Mouse (Mus musculus): ENCODE data around the gene Clrn2. TPM values are rescaled to one million over a fixed set of nuclear protein-coding genes. Genes with fewer than 3 reads are reported as not detected.

Clrn2 gene
- polyA plus RNA-seq, 1 experiment from 2014 or later = not detected

GRCm38 (mm10) chr5:45513511-45513910 lies 60.0 kb downstream of the Clrn2 start:
- Histone ChIP-seq H3K27ac (no peak overlapping the region), H3K36me3 (ENCODE audit: inconsistent target) (peaks cover 36% of the 10 kb centered on the region), H3K4me3 (ENCODE audit: inconsistent target) (no peak overlapping the region), H3K79me2 (ENCODE audit: inconsistent target) (no peaks in the 10 kb centered on the region)
- 84% methylated on average over 2 of the region's 2 CpGs for WGBS (ENCODE audit: missing documents)

Other genes with a start within 250 kb of the Clrn2 start
- gene Qdpr, start 3.5 kb upstream of the Clrn2 start, polyA plus RNA-seq (2018) = 49.5 to 98.6 TPM (median 74.1 TPM) in 3 replicates
- 26.4 to 39.3 TPM (median 31.1 TPM) in 3 replicates for gene Lap3, start 39.6 kb downstream of the Clrn2 start, polyA plus RNA-seq (2018)
- gene Med28, start 66.5 kb downstream of the Clrn2 start, polyA plus RNA-seq (2018) = 26.4 to 107 TPM (median 93.5 TPM) in 3 replicates
- not detected in 3 replicates for gene Fam184b, start 185.9 kb downstream of the Clrn2 start, polyA plus RNA-seq (2018)
- gene Ncapg, start 216.2 kb downstream of the Clrn2 start, polyA plus RNA-seq (2018) = 0.63 to 5.7 TPM (median 4.9 TPM) in 3 replicates

Data from macrophage (primary cell).